Mouse (Mus musculus) embryo, embryonic 11.5 days (tissue): ENCODE measurements at regions not wholly inside any gene's neighbourhood (a gene's known extent, or its start where the extent isn't known, plus 50 kb on each side); places are given as distances from the start of the nearest gene placed in this dataset.
A peak's percentile ranks its signal among the peaks of the same experiment; 100 is the strongest.
"Not testable (repeated sequence)": the region's sequence is repeated elsewhere in the genome, so short reads cannot be mapped to it uniquely, and the experiment has no call there.

Experiments
- DNase-seq: peaks from one replicate; pipeline ENCODE4 v3.0.0-alpha.2; 2012; ENCODE audit warnings: low read depth, low spot score

DNA sequence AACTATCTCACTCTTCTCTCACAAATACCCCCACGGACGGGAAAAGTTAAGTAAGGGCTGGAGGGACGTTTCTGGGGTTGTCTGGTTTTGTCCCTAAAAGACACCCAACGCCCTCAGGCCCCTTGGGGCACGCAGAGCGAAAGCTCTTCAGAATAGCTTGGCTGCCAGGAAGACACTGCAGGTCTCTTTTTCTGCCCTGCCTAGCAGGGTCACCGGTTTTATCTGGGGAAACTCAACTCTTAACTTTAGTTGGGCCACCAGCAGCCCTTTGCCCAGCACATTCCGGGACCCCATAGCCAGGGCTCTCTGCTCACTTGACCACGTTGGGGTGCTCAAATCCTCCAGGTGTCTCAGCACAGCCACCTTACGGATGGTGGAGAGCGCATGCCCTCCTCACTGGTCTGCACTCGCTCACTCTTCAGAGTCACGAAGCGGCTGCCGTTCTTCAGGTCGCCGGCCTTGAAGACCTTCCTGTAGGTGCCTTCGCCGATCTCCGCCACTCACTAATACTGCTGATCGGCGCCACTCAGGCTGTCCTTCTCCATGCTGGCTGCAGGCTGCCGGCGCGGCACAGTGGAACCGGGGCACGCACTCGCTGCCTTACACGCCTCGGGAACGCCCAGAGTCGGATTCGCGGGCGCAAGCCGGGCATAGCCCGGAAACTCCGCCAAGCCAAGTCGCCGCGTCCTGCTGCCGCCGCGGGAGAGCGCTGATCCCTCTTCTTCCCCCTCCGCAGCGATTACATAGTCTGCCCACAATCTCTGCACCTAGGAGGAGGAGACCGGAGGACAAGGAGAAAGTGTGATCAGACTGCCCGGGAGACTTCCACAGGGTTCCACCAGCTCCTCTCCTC, 83.0 kb downstream of the Ulbp1 start:
- DNase-seq: no peak

GRCm38 (mm10) chr10:7358791-7359190, 114.6 kb downstream of the Ulbp1 start:
- not testable (repeated sequence) for DNase-seq

DNA sequence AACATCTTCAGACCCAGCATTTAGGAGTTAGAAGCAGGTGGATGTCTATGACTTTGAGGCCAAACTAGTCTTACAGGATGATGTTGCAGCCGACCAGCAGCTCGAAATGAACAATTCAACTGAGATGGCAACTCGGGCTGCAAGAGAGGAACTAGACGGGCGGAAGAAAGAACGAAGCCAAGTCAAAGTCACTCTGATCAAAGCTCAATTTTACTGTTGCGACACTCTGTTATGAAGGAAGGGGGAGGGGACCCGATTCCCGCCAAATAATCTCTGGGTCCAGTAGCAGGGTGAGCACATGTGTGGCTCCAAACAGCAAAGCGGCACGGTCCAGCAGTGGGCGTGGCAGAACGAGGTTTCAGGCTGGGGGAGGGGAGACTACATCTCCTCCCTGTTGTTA, 129.1 kb downstream of the Ulbp1 start:
- DNase-seq: not testable (repeated sequence)

DNA sequence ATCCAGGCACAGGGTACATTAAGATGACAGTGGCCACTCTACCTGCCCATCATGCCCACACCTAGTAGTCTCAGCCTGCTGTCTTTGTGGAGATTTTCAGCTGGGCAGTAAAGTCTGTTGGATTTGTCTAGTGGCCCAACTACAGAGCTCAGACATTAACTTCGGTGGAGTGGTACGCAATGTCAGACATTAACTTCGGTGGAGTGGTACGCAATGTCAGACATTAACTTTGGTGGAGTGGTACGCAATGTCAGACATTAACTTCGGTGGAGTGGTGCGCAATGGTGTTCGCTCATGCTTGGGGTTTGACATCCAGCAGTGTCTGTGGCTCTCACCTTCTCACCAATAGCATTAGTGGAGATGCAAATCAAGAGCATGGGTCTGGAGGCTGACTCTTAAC, 129.7 kb downstream of the Ulbp1 start:
- DNase-seq: not testable (repeated sequence)

- DNase-seq: peak; percentile 75
These were observed 121.2 kb upstream of the Cnksr3 start for GRCm38 (mm10) chr10:7333077-7333747.

GRCm38 (mm10) chr10:7328262-7328661, 116.2 kb upstream of the Cnksr3 start:
- no peak for DNase-seq

DNA sequence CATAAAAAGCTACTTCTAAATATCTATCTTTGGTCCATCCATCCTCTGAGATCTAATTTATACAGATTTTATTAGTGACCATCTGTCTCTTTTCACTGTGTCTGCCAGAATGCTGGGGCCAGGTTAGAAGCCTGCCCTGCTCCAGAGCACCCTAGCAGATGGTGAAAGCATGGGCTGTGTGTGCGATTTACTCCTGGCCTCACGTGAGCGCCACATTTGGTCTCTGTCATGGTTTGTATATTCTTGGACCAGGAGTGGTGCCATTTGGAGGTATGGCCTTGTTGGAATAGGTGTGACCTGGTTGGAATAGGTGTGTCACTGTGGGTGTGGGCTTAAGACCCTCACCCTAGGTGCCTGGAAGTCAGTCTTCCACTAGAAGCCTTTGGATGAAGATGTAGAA, 115.0 kb upstream of the Cnksr3 start:
- DNase-seq: not testable (repeated sequence)

GRCm38 (mm10) chr10:7325074-7325473, 113.0 kb upstream of the Cnksr3 start:
- DNase-seq: no peak

DNA sequence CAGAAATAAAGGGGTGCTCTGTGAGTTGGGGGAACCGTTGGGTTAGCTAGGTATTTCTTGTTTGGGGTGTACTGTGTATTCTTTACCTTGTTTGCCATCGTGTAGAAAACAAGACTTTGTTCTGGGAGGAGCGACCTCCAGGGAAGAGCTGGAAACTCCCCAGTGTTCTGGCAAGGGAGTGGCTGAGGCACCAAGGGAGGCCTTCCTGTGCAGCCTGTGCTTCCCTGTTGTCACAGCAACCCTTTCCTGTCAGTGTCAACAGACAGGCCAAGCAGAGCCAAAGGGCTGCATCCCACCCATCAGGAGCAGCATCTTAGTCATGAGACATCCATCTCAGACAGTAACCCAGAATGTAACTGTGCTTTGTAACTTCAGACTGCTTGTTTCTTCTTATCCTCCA, 111.2 kb upstream of the Cnksr3 start:
- no peak for DNase-seq

- no peak for DNase-seq
These were observed 97.9 kb upstream of the Cnksr3 start for GRCm38 (mm10) chr10:7309927-7310326.

GRCm38 (mm10) chr10:7305881-7306280, 93.8 kb upstream of the Cnksr3 start:
- not testable (repeated sequence) for DNase-seq

GRCm38 (mm10) chr10:7298377-7298776, 86.3 kb upstream of the Cnksr3 start:
- no peak for DNase-seq

- DNase-seq: no peak
These were observed 83.9 kb upstream of the Cnksr3 start for GRCm38 (mm10) chr10:7295921-7296320.

GRCm38 (mm10) chr10:7293203-7293602, 81.2 kb upstream of the Cnksr3 start:
- DNase-seq: no peak

- no peak for DNase-seq
These were observed 77.9 kb upstream of the Cnksr3 start for GRCm38 (mm10) chr10:7289773-7290411.

DNA sequence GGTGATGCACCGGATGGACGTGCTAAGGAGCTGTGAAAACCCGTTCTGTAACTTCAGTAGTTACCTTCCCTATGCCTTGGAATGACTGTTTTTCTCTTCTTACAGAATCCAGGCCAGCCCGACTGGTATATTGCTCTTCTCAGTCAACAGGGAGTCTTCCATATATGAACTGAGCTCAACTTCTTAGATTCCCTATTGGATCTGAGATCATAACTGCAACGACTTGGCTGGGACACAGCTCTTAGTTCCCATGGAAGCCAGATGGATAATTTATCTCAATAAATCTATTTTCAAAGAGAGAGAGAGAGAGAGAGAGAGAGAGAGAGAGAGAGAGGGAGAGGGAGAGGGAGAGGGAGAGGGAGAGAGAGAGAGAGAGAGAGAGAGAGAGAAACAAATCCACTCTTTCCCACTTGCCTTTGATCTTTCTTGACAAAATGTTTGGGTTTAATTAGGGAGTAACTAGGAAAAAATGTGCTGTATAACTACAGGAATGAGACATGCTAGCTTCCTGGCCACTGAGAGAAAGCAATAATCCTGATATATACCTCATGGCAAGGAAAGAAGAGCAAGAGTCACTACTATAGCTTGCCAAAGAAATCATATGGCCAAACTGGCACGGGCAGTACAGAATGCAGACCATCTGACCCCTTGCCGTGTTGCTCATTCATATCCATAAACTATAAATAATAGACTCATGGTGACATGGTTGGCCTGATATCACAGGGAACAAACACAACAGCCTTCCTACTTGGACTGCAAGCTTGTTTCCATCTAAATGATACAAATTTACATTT, 73.3 kb upstream of the Cnksr3 start:
- DNase-seq: no peak

DNA sequence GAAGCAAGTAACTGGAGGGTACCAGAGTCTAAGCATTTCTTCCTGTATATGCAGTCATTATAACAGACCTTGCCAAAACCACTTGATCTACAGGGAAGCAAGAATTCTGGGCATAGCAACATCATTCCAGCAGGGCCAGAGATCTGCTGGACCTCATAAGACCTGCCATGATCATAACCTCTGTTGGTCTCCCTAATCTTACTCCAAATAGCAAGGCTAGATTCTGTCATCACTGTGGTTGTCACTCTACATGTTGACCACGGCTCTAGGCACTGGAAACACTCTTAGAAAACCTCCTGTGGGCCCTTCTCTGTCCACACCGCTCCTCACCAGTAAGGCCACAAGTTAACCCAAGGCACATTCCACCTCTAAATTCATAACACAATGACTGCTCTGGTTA, 68.4 kb upstream of the Cnksr3 start:
- no peak for DNase-seq

DNA sequence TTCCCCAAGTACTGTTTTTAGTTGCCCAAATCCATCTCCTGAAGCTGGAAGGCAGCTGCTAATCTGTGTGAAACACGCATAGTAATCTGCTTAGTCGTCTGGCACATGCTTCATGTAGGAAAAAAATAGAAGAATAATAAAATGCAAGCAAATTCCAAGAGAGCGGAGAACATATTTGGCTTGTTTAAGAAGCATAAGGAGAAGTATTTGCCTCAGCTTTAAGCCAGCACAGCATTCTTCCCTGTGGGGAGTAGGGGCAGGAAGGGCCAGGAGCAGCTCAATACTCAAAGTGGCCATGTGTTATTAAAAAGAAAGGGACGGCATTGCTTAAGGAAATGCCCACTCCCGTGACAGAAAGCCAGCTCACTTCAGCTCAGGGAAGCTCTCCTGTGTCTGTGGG, 66.8 kb upstream of the Cnksr3 start:
- no peak for DNase-seq

- no peak for DNase-seq
These were observed 63.3 kb upstream of the Cnksr3 start for GRCm38 (mm10) chr10:7275357-7275756.

DNA sequence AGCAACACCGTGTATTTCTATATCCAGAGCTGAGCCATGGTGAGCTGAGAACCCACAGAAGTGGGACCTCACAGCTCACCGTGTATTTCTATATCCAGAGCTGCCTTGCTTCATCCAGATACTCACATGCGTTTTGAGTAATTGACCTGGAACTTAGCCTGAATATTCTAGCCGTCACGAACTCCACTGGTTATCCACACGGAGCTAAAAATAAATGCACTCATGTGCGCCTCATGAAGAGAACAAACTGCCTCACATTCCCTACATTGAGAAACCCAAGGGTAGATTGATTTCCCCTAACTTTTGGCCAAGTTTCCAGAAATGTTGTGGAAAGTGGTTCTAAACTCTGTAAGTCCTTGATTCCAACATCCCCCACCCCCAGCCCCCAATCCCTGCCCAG, 62.4 kb upstream of the Cnksr3 start:
- no peak for DNase-seq

DNA sequence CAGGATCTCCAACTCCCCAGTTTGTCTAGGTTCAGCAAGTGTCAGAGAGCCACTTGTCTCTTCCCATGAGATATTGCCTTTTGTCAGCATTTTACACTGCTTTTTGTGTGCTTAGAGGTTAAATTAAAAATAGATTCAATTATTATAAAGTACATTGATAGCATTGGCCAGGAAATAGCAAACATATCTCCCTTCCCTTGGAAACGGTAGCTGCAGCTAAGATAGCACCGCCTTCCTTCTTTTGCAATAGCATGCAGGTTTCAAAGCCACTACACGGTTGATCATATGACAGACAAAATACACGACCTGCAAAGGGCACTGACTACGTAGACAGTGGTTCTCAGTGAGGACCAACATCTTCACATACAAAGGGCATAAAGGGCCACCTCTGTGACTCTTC, 59.1 kb upstream of the Cnksr3 start:
- DNase-seq: no peak
